Mouse (Mus musculus): ENCODE data around the gene Osbp2. TPM values are rescaled to one million over a fixed set of nuclear protein-coding genes. Genes with fewer than 3 reads are reported as not detected.

The Osbp2 gene
- polyA plus RNA-seq, 1 experiment from 2014 or later: 0.50 TPM

DNA sequence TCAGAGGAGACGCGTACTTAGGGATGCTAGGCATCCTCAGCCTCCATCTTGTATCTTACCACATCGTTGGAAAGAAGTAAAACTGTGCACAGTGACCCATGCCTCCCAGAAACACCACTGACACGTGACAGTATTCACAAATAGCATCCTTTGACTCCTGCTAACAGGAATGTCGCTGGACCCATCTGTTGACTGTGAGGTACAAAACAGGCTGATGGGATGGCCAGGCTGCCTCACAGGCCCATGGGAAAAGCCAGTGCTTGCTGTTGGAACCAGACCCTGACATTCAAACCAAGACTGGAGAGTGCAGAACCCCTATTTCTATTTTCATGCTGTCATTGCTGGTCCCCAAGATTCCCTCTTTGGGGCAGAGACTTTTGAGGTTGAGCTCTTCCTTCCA lies 5.8 kb downstream of the Osbp2 start:
- Histone ChIP-seq H3K4me2 (replicated peaks) (no peak overlapping the region), H3K9ac (no peak overlapping the region), H3K9me3 (no peaks in the 10 kb centered on the region), H3K27ac (no peak overlapping the region), H3K27me3 (replicated peaks) (0 out of 2 replicates have a peak, but pooled peaks cover 6% of the 10 kb centered on the region), H3K4me3 (replicated peaks) (no peak overlapping the region), H3K4me1 (replicated peaks) (no peaks in the 10 kb centered on the region), H3K36me3 (no peaks in the 10 kb centered on the region)
- ATAC-seq: no peak
- WGBS: 75% methylated on average over 5 of the region's 5 CpGs

DNA sequence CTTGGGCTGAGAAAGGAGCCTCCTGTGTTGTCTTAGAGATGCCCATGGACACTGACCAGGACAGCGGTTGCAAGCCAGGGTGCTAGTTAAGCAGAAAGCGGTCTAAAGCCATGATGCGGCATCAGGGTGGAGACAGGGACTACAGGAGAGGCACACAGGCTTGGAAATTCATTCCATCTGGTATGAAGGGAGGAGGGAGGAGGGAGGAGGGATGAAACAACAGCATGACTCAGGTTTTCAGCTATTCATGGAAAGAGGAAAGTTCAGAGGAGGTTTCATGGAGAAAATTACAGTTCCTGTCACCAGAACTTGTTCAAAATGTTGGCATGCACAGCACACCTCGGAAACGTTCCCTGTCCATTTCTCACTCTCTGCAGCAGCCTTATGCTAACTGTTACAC lies 7.9 kb downstream of the Osbp2 start:
- no peak overlapping the region for H3K27ac ChIP-seq
- WGBS: 91% methylated on average over 5 of the region's 5 CpGs
- H3K27me3 ChIP-seq (replicated peaks): no peaks in the 10 kb centered on the region
- H3K4me1 ChIP-seq (replicated peaks): no peaks in the 10 kb centered on the region
- H3K4me2 ChIP-seq (replicated peaks): no peak overlapping the region
- no peak overlapping the region for H3K4me3 ChIP-seq (replicated peaks)
- no peaks in the 10 kb centered on the region for H3K36me3 ChIP-seq
- no peak overlapping the region for H3K9ac ChIP-seq
- ATAC-seq: no peak
- no peaks in the 10 kb centered on the region for H3K9me3 ChIP-seq

DNA sequence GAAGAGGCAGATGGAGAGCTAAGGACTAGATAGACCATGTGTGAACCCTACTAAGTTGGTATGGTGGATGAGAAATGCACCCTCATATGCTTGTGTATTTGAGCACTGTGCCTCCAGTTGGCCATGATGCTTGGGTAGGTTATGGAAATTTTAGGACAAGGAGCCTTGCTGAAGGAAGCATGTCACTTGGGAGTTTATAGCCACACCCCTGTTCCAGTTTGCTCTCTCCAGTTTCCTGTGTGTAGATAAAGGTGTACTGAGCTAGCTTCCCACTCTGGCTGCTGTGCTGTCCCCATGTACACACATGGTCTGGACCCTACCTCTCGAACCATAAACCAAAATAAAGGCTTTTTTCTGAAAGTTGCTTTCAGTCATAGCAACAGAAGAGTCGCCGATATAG lies 9.5 kb downstream of the Osbp2 start:
- H3K27ac ChIP-seq: no peak overlapping the region
- no peaks in the 10 kb centered on the region for H3K4me1 ChIP-seq (replicated peaks)
- 90% methylated on average over 3 of the region's 3 CpGs for WGBS
- no peaks in the 10 kb centered on the region for H3K9me3 ChIP-seq
- H3K9ac ChIP-seq: no peak overlapping the region
- no peak overlapping the region for H3K4me2 ChIP-seq (replicated peaks)
- H3K27me3 ChIP-seq (replicated peaks): no peaks in the 10 kb centered on the region
- ATAC-seq: no peak
- H3K36me3 ChIP-seq: no peaks in the 10 kb centered on the region
- no peak overlapping the region for H3K4me3 ChIP-seq (replicated peaks)

- Histone ChIP-seq H3K9ac (no peak overlapping the region), H3K36me3 (no peaks in the 10 kb centered on the region), H3K27ac (no peak overlapping the region), H3K27me3 (replicated peaks) (no peaks in the 10 kb centered on the region), H3K9me3 (no peaks in the 10 kb centered on the region), H3K4me2 (replicated peaks) (no peak overlapping the region), H3K4me1 (replicated peaks) (no peaks in the 10 kb centered on the region), H3K4me3 (replicated peaks) (no peak overlapping the region)
- ATAC-seq: no peak
- WGBS: 66% methylated on average over 5 of the region's 5 CpGs
Measured at GRCm38 (mm10) chr11:3853481-3854034, 10.1 kb downstream of the Osbp2 start.

DNA sequence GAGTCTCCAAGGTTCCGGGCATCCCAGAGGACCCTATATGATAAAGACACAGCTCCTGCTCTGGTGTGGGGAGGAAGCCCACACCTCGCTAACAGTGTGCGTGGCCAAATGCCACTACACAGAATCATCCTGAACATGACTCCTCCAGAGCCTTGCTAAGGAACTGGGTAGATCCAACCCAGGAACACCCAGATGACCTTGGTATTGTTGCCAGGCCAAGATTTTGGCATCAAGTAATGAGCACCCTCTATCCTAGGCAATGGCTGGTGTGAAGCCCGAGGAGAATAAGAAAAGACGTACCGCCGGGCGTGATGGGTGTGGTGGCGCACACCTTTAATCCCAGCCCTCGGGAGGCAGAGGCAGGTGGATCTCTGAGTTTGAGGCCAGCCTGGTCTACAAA lies 10.7 kb downstream of the Osbp2 start:
- 93% methylated on average over 10 of the region's 10 CpGs for WGBS
- no peak for ATAC-seq
- Histone ChIP-seq H3K4me3 (replicated peaks) (no peak overlapping the region), H3K9me3 (no peaks in the 10 kb centered on the region), H3K4me2 (replicated peaks) (no peak overlapping the region), H3K9ac (no peak overlapping the region), H3K27ac (no peak overlapping the region), H3K4me1 (replicated peaks) (no peaks in the 10 kb centered on the region), H3K36me3 (no peaks in the 10 kb centered on the region), H3K27me3 (replicated peaks) (no peaks in the 10 kb centered on the region)

GRCm38 (mm10) chr11:3851872-3852271 lies 11.8 kb downstream of the Osbp2 start:
- ATAC-seq: no peak
- Histone ChIP-seq H3K9me3 (no peaks in the 10 kb centered on the region), H3K4me1 (replicated peaks) (no peaks in the 10 kb centered on the region), H3K27ac (no peak overlapping the region), H3K9ac (no peak overlapping the region), H3K27me3 (replicated peaks) (no peaks in the 10 kb centered on the region), H3K36me3 (no peaks in the 10 kb centered on the region), H3K4me3 (replicated peaks) (no peak overlapping the region), H3K4me2 (replicated peaks) (no peak overlapping the region)
- WGBS: 72% methylated on average over 4 of the region's 4 CpGs

- H3K4me2 ChIP-seq (replicated peaks): no peak overlapping the region
- no peaks in the 10 kb centered on the region for H3K9me3 ChIP-seq
- no peak overlapping the region for H3K27ac ChIP-seq
- H3K9ac ChIP-seq: no peak overlapping the region
- H3K4me1 ChIP-seq (replicated peaks): no peaks in the 10 kb centered on the region
- no peak overlapping the region for H3K4me3 ChIP-seq (replicated peaks)
- no peak for ATAC-seq
- H3K27me3 ChIP-seq (replicated peaks): no peaks in the 10 kb centered on the region
- WGBS: 62% methylated on average over 5 of the region's 5 CpGs
- H3K36me3 ChIP-seq: no peaks in the 10 kb centered on the region
Measured at GRCm38 (mm10) chr11:3850746-3851277, 12.9 kb downstream of the Osbp2 start.

DNA sequence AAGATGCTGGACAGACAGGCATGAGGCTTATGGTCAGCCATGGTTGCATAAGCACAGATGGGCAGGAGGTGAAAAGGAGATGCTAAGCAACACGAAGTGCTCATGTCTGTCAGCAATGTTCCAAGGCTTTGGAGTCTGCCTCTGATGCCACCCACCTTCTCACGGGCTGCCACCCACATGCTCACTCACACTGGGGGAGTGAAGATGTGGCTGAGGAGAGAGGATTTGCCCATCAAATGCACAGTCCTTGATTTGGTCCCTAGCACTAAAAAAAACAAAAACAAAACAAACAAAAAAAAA lies 13.4 kb downstream of the Osbp2 start:
- no peak for ATAC-seq
- Histone ChIP-seq H3K36me3 (no peaks in the 10 kb centered on the region), H3K27me3 (replicated peaks) (no peaks in the 10 kb centered on the region), H3K9ac (no peak overlapping the region), H3K27ac (no peak overlapping the region), H3K4me1 (replicated peaks) (no peaks in the 10 kb centered on the region), H3K4me3 (replicated peaks) (no peak overlapping the region), H3K9me3 (no peaks in the 10 kb centered on the region), H3K4me2 (replicated peaks) (no peak overlapping the region)
- WGBS: 73% methylated on average over 2 of the region's 2 CpGs

GRCm38 (mm10) chr11:3849469-3850314 lies 14.0 kb downstream of the Osbp2 start:
- no peak overlapping the region for H3K4me2 ChIP-seq (replicated peaks)
- no peaks in the 10 kb centered on the region for H3K9me3 ChIP-seq
- no peaks in the 10 kb centered on the region for H3K36me3 ChIP-seq
- H3K9ac ChIP-seq: no peak overlapping the region
- H3K4me1 ChIP-seq (replicated peaks): no peaks in the 10 kb centered on the region
- 71% methylated on average over 15 of the region's 15 CpGs for WGBS
- no peak overlapping the region for H3K27ac ChIP-seq
- no peaks in the 10 kb centered on the region for H3K27me3 ChIP-seq (replicated peaks)
- no peak for ATAC-seq
- no peak overlapping the region for H3K4me3 ChIP-seq (replicated peaks)

DNA sequence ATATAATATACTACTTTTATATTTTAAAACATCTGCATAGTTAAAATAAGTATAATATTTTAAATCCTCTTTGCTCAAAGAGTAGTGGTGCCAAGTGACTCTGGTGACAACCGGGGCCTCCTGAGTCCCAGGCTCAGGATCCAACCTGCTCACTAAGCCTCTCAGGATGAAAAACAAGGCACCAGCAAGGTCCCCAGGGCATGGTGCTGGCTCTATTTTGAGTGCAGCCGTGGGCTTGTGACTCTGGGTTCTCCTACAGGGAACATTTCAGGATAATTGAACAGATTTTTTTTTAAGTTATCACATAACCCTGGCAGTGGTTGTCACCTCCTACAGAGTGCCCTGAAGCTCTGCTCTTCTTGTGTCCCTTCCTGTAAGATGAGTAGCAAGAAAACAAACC lies 17.4 kb downstream of the Osbp2 start:
- Histone ChIP-seq H3K4me1 (replicated peaks) (no peaks in the 10 kb centered on the region), H3K36me3 (no peaks in the 10 kb centered on the region), H3K9ac (no peak overlapping the region), H3K27me3 (replicated peaks) (no peaks in the 10 kb centered on the region), H3K4me3 (replicated peaks) (no peak overlapping the region), H3K27ac (no peak overlapping the region), H3K9me3 (no peaks in the 10 kb centered on the region), H3K4me2 (replicated peaks) (no peak overlapping the region)
- 72% methylated on average over 2 of the region's 2 CpGs for WGBS
- no peak for ATAC-seq

DNA sequence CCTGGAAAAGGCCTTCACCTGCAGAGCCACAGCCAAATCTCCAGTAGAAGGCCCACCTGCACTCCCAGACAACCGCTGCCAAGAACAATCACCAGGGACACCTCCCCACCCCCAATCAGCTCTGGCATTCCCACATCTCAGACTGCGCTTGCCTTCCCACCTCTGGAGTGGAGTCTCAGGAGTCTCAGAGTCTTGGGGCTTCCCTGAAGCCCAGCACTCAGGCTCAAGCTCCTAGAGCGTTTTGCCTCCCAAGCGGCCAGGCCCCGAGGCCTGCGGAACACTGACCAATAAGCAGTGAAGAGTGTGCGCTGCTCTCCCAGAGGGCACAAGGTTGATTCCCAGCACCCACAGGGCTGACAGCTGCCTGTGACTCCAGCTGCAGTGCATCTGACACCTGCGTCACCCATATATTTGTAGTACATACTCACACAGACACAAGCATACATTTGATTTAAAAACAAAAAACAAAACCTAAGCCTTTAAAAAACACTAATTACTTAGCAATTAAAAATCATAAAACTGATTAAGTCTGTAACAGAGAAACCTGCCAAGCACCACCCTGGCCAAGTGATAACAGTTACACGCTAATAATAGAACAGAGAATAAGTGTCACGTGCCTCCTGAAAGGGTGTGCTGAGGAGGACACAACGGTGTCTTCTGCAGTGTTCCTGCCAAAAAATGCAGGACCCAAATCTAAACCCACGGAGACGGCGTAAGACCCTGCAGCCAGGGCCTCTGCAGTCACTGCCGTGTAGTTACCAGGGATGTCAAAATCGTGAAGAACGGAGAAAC lies 19.6 kb downstream of the Osbp2 start:
- no peaks in the 10 kb centered on the region for H3K9me3 ChIP-seq
- no peak overlapping the region for H3K9ac ChIP-seq
- H3K4me3 ChIP-seq (replicated peaks): no peak overlapping the region
- ATAC-seq: no peak
- no peaks in the 10 kb centered on the region for H3K4me1 ChIP-seq (replicated peaks)
- no peaks in the 10 kb centered on the region for H3K27me3 ChIP-seq (replicated peaks)
- no peak overlapping the region for H3K4me2 ChIP-seq (replicated peaks)
- no peaks in the 10 kb centered on the region for H3K36me3 ChIP-seq
- 80% methylated on average over 17 of the region's 17 CpGs for WGBS
- no peak overlapping the region for H3K27ac ChIP-seq

DNA sequence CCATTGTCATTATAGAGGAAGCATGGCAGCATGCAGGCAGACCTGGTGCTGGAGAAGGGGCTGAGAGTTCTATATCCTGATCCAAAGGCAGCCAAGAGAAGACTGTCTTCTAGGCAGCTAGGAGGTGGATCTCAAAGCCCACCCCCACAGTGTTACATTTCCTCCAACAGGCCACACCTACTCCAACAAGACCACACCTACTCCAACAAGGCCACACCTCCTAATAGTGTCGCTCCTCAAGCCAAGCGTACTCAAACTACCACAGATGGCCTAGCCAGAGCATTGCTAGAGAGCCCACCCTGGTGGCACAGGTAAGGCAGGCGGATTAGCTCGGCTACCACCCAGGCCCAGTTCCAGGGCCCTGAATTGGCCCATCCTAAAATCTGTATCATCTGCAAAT lies 28.4 kb downstream of the Osbp2 start:
- Histone ChIP-seq H3K27me3 (replicated peaks) (no peaks in the 10 kb centered on the region), H3K27ac (no peak overlapping the region), H3K4me3 (replicated peaks) (no peak overlapping the region), H3K36me3 (no peaks in the 10 kb centered on the region), H3K4me1 (replicated peaks) (0 out of 2 replicates have a peak, but pooled peaks cover 3% of the 10 kb centered on the region), H3K9ac (no peak overlapping the region), H3K9me3 (no peaks in the 10 kb centered on the region), H3K4me2 (replicated peaks) (no peak overlapping the region)
- no peak for ATAC-seq
- WGBS: 70% methylated on average over 4 of the region's 4 CpGs

Measured in intestine, embryonic 15.5 days (tissue).